Mouse (Mus musculus) thymus, adult 2 months (tissue): ENCODE results near the gene Aqp5.

Experiments used
- CTCF ChIP-seq: fragments of 200-500 bp; IDR thresholded peaks from 2 replicates; pipeline ENCODE4 v1.5.1; 2012; ENCODE audit warnings: mild to moderate bottlenecking, control low read depth, low read length, moderate library complexity, borderline replicate concordance; ENCODE audit not compliant: control insufficient read depth, poor library complexity, insufficient read depth; ENCODE audit errors: extremely low read depth
- POLR2A ChIP-seq: fragments of 200-500 bp; IDR thresholded peaks from 2 replicates; pipeline ENCODE4 v1.6.1; 2012; ENCODE audit warnings: mild to moderate bottlenecking, low read length, control low read depth, moderate library complexity; ENCODE audit not compliant: control insufficient read depth, poor library complexity, insufficient read depth; ENCODE audit errors: extremely low read depth

GRCm38 (mm10) chr15:99558947-99559346 is 31.6 kb upstream of the Aqp5 start:
- TF ChIP-seq CTCF (no peak), POLR2A (no peak)
